ENCODE assay signal across 10 mouse cellular contexts in genomic region chr17:45597787-45598186, GRCm38 (mm10). TPM values are rescaled to one million over a fixed set of nuclear protein-coding genes. Genes with fewer than 3 reads are reported as not detected.
A peak's percentile ranks its signal among the peaks of the same experiment; 100 is the strongest.
DNase-seq lines count a peak whose midpoint lies in the region; ATAC-seq and TF ChIP-seq lines count a peak whose summit lies in the region.
"Had no signal": no experiment of that assay in that cellular context is flagged by ENCODE, and none has a peak within 500 bp of the region (broad histone marks: within the 10 kb centered on the region; RNA-seq: fewer than 3 reads in every experiment).

No protein-coding gene starts in this region.

- peak; percentile 38 for DNase-seq in heart, postnatal 4 days
- no peak for DNase-seq in heart, postnatal 25 days (ENCODE audit: low spot score)
- DNase-seq in A20 (ENCODE audit: low read depth, low spot score) (peak; percentile 36), adipocyte (ENCODE audit: low spot score) (peak; percentile 83)
- no peak for DNase-seq in left cerebral cortex, adult 2 months (ENCODE audit: extremely low spot score in 1 of 2, low spot score in 2 of 2)
- no peak for DNase-seq in left cerebral cortex, adult 11 months (ENCODE audit: low spot score)
- DNase-seq in ovary, postnatal 14 days (ENCODE audit: low spot score): no peak

- intact Hi-C loops in heart, postnatal 25 days (cut with DNase I): loop anchor here (2.0 kb wide), 2 partner anchors 15 to 29 kb away; no protein-coding TSS in a partner anchor
- intact Hi-C loops in left cerebral cortex, adult 2 months (cut with DNase I): loop anchor here (2.0 kb wide), 1 partner anchor 29 kb away; no protein-coding TSS in a partner anchor

- H3K4me2 ChIP-seq in liver, embryonic 12.5 days: no peak overlapping the region
- H3K4me2 ChIP-seq: midbrain, embryonic 12.5 days had no signal

- H3K9ac ChIP-seq in liver, embryonic 12.5 days: no peak overlapping the region
- H3K9ac ChIP-seq: midbrain, embryonic 12.5 days had no signal

- 22% methylated on average over 3 of the region's 3 CpGs for WGBS in liver, embryonic 12.5 days (ENCODE audit: insufficient replicate concordance)

- no peak overlapping the region for H3K4me3 ChIP-seq in liver, embryonic 12.5 days
- no peak overlapping the region for H3K4me3 ChIP-seq in left cerebral cortex, adult 2 months
- H3K4me3 ChIP-seq: midbrain, embryonic 12.5 days had no signal

- TF ChIP-seq CTCF in left cerebral cortex, adult 2 months (IDR thresholded peaks at IDR 0.05): no peak

- peaks cover 6% of the 10 kb centered on the region for H3K27me3 ChIP-seq in liver, embryonic 12.5 days (replicated peaks)

- peaks cover 92% of the 10 kb centered on the region for H3K4me1 ChIP-seq in liver, embryonic 12.5 days

- H3K36me3 ChIP-seq in liver, embryonic 12.5 days: no peaks in the 10 kb centered on the region
- H3K36me3 ChIP-seq: midbrain, embryonic 12.5 days had no signal

- no peak for ATAC-seq in liver, embryonic 12.5 days

- H3K9me3 ChIP-seq in liver, embryonic 12.5 days (replicated peaks): no peaks in the 10 kb centered on the region
- H3K9me3 ChIP-seq: midbrain, embryonic 12.5 days had no signal

- peak overlapping the region; percentile 33; the same call in 1 of the 2 replicates for H3K27ac ChIP-seq in liver, embryonic 12.5 days
- no peak overlapping the region for H3K27ac ChIP-seq in left cerebral cortex, adult 2 months

RNA-seq across cellular contexts. Expression of gene Slc29a1, which starts 1.6 kb away (rescaled TPM):
- total RNA-seq in heart, postnatal 4 days (2021): 10 to 100 TPM; 77.9 to 96.2 TPM
- total RNA-seq in heart, postnatal 25 days (2021): 10 to 100 TPM; 77.9 to 78.4 TPM
- polyA plus RNA-seq in liver, embryonic 12.5 days (2016; fragmentation: Nextera tagmentation; extraction: Ambion mirVana): 260 and 267 TPM in 2 replicates
- total RNA-seq in left cerebral cortex, adult 2 months (2021): 10 to 100 TPM; 19.7 to 23.6 TPM

RNA-seq across cellular contexts. Expression of gene Mymx, which starts 4.1 kb away (rescaled TPM):
- total RNA-seq in heart, postnatal 4 days (2021): not detected
- total RNA-seq in heart, postnatal 25 days (2021): not detected
- 0.33 TPM in 1 of 2 replicates, not detected in the other for polyA plus RNA-seq in liver, embryonic 12.5 days (2016; fragmentation: Nextera tagmentation; extraction: Ambion mirVana)
- not detected for total RNA-seq in left cerebral cortex, adult 2 months (2021)
- polyA plus RNA-seq: heart, embryonic 14.5 days; midbrain, embryonic 12.5 days had no signal

RNA-seq across cellular contexts. Expression of gene Hsp90ab1, which starts 24.7 kb away (rescaled TPM):
- 1,000 to 10,000 TPM; 1,093 to 1,133 TPM for total RNA-seq in heart, postnatal 4 days (2021)
- 1,000 to 10,000 TPM; 1,042 to 1,257 TPM for total RNA-seq in heart, postnatal 25 days (2021)
- polyA plus RNA-seq in liver, embryonic 12.5 days (2016; fragmentation: Nextera tagmentation; extraction: Ambion mirVana): 1,007 and 1,098 TPM in 2 replicates
- 1,000 to 10,000 TPM; 1,492 to 1,507 TPM for total RNA-seq in left cerebral cortex, adult 2 months (2021)

RNA-seq across cellular contexts. Expression of gene Slc35b2, which starts 34.1 kb away (rescaled TPM):
- total RNA-seq in heart, postnatal 4 days (2021): 10 to 100 TPM; 37.3 to 39.2 TPM
- total RNA-seq in heart, postnatal 25 days (2021): 10 to 100 TPM; 23.7 to 24.3 TPM
- polyA plus RNA-seq in liver, embryonic 12.5 days (2016; fragmentation: Nextera tagmentation; extraction: Ambion mirVana): 69.1 and 72.5 TPM in 2 replicates
- 10 to 100 TPM; 21.5 to 26.3 TPM for total RNA-seq in left cerebral cortex, adult 2 months (2021)

RNA-seq across cellular contexts. Expression of gene Nfkbie, which starts 42.3 kb away (rescaled TPM):
- total RNA-seq in heart, postnatal 4 days (2021): 1 to 10 TPM; 1.5 to 1.9 TPM
- total RNA-seq in heart, postnatal 25 days (2021): 1 to 10 TPM; 1.3 to 1.4 TPM
- 2.0 TPM in 2 replicates for polyA plus RNA-seq in liver, embryonic 12.5 days (2016; fragmentation: Nextera tagmentation; extraction: Ambion mirVana)
- 1 to 10 TPM; 2.3 to 2.4 TPM for total RNA-seq in left cerebral cortex, adult 2 months (2021)

Comparison
In these comparisons a context has a peak if more than half of its experiments do, and no peak if none do; other contexts are left out.
1. DNase-seq: peak in heart, postnatal 4 days (single experiment), A20 (single experiment) and adipocyte (single experiment); none in heart, postnatal 25 days (single experiment), left cerebral cortex, adult 2 months (0 of 2), left cerebral cortex, adult 11 months (single experiment) and ovary, postnatal 14 days (single experiment).